Mouse (Mus musculus) heart, embryonic 14.5 days (tissue): ENCODE data around the gene Clp1. TPM values are rescaled to one million over a fixed set of nuclear protein-coding genes. Genes with fewer than 3 reads are reported as not detected.

Experiments
- ATAC-seq: fragments of 200-750 bp; cut with Nextera tagmentation; 2 replicates; pipeline ENCODE4 v1.8.0; 2017; ENCODE audit warnings: low read depth, moderate TSS enrichment; ENCODE audit not compliant: insufficient number of reproducible peaks, insufficient read depth, low FRiP score
- H3K27ac ChIP-seq, 2 experiments: fragments of 200-500 bp in 1 of 2; fragments of 300-500 bp in 1 of 2; sonication (generic) in 1 of 2; replicated peaks in 1 of 2; 2 replicates each; pipeline ENCODE4 v1.5.1; 2012 to 2014; ENCODE audit warnings: low read depth in 2 of 2, low read length in 2 of 2, control low read depth in 1 of 2, mild to moderate bottlenecking in 1 of 2, mixed read lengths in 1 of 2; ENCODE audit not compliant: control insufficient read depth in 1 of 2, insufficient read depth in 1 of 2
- H3K27me3 ChIP-seq: fragments of 300-500 bp; sonication (generic); 2 replicates; pipeline ENCODE4 v1.6.1; 2014; ENCODE audit warnings: mild to moderate bottlenecking, low read length, control low read depth; ENCODE audit not compliant: control insufficient read depth, insufficient read depth
- H3K36me3 ChIP-seq: fragments of 300-500 bp; sonication (generic); 2 replicates; pipeline ENCODE4 v1.6.1; 2014; ENCODE audit warnings: mild to moderate bottlenecking, control low read depth, low read length, mixed read lengths; ENCODE audit not compliant: control insufficient read depth, insufficient read depth
- H3K4me1 ChIP-seq, 2 experiments: fragments of 200-500 bp in 1 of 2; fragments of 300-500 bp in 1 of 2; sonication (generic) in 1 of 2; 2 replicates each; pipeline ENCODE4 v1.6.1; 2012 to 2014; ENCODE audit warnings: low read length in 2 of 2, control low read depth in 1 of 2, mixed read lengths in 1 of 2; ENCODE audit not compliant: control insufficient read depth in 2 of 2, insufficient read depth in 2 of 2
- H3K4me2 ChIP-seq: fragments of 300-500 bp; sonication (generic); 2 replicates; pipeline ENCODE4 v1.6.1; 2014; ENCODE audit warnings: mild to moderate bottlenecking, low read length
- H3K4me3 ChIP-seq, 2 experiments: fragments of 200-500 bp in 1 of 2; fragments of 300-500 bp in 1 of 2; sonication (generic) in 1 of 2; 2 replicates each; pipeline ENCODE4 v1.5.1; 2012 to 2014; ENCODE audit warnings: low read length in 2 of 2, mild to moderate bottlenecking in 2 of 2, control low read depth in 1 of 2, low read depth in 1 of 2, moderate library complexity in 1 of 2; ENCODE audit not compliant: control insufficient read depth in 1 of 2, insufficient read depth in 1 of 2
- H3K9ac ChIP-seq: fragments of 300-500 bp; sonication (generic); 2 replicates; pipeline ENCODE4 v1.6.1; 2014; ENCODE audit warnings: mild to moderate bottlenecking, low read length
- H3K9me3 ChIP-seq: fragments of 300-500 bp; sonication (generic); 2 replicates; pipeline ENCODE4 v1.6.1; 2016; ENCODE audit warnings: low read length, control low read depth; ENCODE audit not compliant: control insufficient read depth
- WGBS: fragments of 180-500 bp; shearing (Covaris S2); extraction: QIAGEN DNeasy Blood & Tissue Kit; methylation state at CpG from one replicate; pipeline ENCODE4 v1.1.7; 2014; 5-methylcytosine and 5-hydroxymethylcytosine counted together
- polyA plus RNA-seq: library from polyadenylated mRNA; unstranded; fragments of >200 nt; fragmentation: Nextera tagmentation; extraction: Ambion mirVana; gene quantifications from 2 replicates; pipeline ENCODE4 v1.2.1, GENCODE M21; 2014

The Clp1 gene
- polyA plus RNA-seq, 1 experiment from 2014 or later: 16.9 TPM

DNA sequence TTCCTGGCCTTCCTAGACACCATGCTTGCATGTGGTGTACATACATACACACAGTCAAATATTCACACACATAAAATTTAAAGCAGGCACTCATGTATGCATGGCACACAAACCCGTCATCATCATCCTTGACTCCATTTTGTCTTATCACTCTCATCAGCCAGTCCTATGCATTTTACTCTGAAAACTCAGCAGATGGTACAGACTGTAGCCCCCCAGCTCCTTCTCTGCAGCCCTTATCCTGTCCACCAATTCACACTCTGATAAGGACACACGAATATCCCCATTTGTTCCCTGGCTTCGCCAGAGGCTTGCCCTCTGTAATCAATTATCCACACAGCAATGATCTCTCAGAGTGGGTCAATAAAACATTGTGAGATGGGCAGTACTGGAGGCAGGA, 6.0 kb downstream of the Clp1 start:
- no peak overlapping the region for H3K4me2 ChIP-seq
- H3K9me3 ChIP-seq: no peaks in the 10 kb centered on the region
- ATAC-seq: no peak
- H3K27ac ChIP-seq: no peak overlapping the region
- WGBS: 62% methylated on average over 3 of the region's 3 CpGs
- H3K4me3 ChIP-seq: no peak overlapping the region
- H3K9ac ChIP-seq: no peak overlapping the region
- H3K27me3 ChIP-seq: no peaks in the 10 kb centered on the region
- H3K36me3 ChIP-seq: peaks cover 32% of the 10 kb centered on the region
- H3K4me1 ChIP-seq: peaks cover 0 to 12% of the 10 kb centered on the region in 2 experiments; a peak in 3 of 4 replicates

DNA sequence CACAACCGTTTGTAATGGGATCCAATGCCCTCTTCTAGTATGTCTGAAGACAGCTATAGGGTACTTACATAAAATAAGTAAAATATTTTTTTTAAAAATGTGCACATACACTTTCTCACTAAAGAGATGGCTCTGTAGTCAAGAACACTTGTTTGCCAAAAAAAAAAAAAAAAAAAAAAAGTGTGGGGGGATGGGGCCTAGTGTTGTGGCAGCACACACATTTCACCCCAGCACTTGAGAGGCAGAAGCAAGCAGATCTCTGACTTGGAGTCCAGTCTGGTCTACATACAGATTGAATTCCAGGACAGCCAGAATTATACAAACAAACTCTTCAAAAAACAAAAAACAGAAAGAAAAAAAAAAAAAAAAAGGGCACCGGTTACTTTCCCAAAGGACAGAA, 6.4 kb downstream of the Clp1 start:
- Histone ChIP-seq H3K4me3 (no peak overlapping the region), H3K9ac (no peak overlapping the region), H3K27me3 (no peaks in the 10 kb centered on the region), H3K36me3 (peaks cover 30% of the 10 kb centered on the region), H3K27ac (no peak overlapping the region), H3K9me3 (no peaks in the 10 kb centered on the region), H3K4me1 (peaks cover 0 to 7% of the 10 kb centered on the region in 2 experiments; a peak in 2 of 4 replicates), H3K4me2 (no peak overlapping the region)
- WGBS: 97% methylated on average over 2 of the region's 2 CpGs
- ATAC-seq: no peak

DNA sequence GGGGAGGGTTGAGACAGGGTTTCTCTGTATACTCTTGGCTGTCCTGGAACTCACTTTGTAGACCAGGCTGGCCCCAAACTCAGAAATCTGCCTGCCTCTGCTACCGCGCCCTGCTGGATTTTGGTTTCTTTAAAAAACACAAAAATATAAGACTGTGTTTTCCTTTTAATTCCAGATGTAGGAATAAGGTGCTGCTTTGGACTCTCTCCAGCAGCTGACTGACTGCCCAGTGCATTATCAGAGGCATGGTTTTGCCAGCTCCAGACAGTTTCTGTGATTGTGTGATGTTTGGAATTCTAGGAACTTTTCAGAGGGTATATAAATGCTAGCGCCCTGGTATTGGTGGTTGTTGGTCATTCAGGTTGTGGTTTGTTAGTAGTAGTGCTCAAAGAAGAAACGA, 9.8 kb downstream of the Clp1 start:
- Histone ChIP-seq H3K4me2 (no peak overlapping the region), H3K27ac (no peak overlapping the region), H3K4me3 (no peak overlapping the region), H3K36me3 (0 out of 2 replicates have a peak, but pooled peaks cover 2% of the 10 kb centered on the region), H3K9me3 (no peaks in the 10 kb centered on the region), H3K4me1 (peaks cover 0 to 15% of the 10 kb centered on the region in 2 experiments; a peak in 2 of 4 replicates), H3K9ac (no peak overlapping the region), H3K27me3 (no peaks in the 10 kb centered on the region)
- 86% methylated on average over 4 of the region's 4 CpGs for WGBS
- no peak for ATAC-seq

DNA sequence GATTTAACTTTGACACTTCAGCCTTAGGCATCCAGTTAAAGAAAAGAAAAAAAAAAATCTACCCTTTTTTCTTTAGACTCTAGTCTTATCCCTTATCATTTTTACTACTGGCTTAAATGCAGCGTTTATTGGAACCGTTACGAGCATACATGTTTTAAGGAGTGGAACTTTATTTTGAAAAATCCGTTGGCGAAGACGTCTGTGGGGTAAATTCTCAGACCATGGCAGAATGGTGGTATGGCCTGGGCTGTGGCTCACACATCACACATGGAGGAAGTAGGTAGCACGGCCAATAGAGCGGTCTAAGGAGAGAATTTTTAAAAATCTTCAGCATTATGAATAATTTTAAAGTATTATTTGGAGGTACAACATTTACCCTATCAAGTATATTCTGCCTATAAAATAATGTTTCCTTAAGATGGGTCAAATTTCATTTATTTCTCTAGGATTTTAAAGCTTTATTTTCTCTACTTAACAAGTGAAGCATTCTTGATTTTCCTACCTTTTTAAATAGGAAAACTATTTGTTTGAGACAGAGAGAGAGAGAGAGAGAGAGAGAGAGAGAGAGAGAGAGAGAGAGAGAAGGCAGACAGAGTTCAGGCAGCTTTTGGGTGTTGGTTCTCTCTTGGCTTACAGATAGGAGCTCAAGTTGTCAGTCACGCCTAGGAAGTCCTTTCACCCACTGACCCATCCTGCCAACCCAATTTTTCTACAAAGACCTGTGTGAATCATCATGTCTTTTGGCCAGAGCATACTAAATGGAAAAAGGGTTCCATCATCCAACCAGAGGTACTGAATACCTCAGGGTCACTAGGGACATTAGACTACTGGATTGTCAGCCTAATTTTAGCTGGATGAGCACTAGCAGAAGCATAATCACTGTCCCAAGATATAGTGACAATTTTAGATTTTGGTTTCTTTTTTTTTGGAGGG, 10.5 kb downstream of the Clp1 start:
- Histone ChIP-seq H3K36me3 (0 out of 2 replicates have a peak, but pooled peaks cover 5% of the 10 kb centered on the region), H3K9me3 (no peaks in the 10 kb centered on the region), H3K4me1 (peaks cover 0 to 15% of the 10 kb centered on the region in 2 experiments; a peak in 2 of 4 replicates), H3K9ac (peak overlapping the region; percentile 67), H3K27ac (peak overlapping the region; percentile 95 to 99), H3K4me3 (peak overlapping the region; percentile 76 to 94), H3K4me2 (peak overlapping the region; percentile 71), H3K27me3 (no peaks in the 10 kb centered on the region)
- WGBS: 27% methylated on average over 9 of the region's 9 CpGs
- no peak for ATAC-seq

DNA sequence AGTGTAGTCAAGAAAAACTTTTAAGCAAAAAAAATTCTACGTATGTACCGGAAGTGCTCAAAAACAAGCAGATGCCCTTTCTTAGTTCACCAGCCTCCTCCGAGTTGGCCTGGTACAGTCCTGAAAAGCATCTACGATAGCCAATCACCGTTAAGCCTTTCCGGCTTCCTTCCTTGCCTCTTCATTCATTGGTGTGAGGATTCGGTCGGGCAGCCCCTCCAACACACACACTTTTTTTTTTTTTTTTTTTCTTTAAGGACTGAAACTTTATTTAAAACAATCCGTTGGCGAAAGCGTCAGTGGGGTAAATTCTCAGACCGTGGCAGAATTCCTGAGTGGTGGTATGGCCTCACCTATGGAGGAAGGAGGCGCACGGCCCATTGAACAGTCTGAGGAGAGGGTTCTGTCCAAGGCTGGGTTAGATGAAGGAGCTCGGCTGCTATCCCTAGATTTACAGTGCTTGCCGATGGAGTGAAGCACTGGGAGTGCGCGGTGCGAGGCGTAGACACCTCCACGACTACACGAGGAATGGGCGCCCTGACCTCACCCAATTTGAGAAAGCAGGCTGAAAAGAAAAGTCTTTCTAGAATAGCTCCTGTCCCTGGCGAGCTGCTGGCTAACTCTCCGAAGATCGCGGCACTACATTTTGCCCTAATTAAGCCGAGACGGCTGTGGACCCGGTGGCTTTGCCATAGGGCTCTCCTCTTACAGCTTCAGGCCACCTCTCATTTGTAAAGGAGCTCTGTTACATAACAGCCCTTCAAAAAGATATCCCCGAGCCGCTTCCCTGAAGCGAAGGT, 11.4 kb downstream of the Clp1 start:
- Histone ChIP-seq H3K4me3 (peak overlapping the region; percentile 76 to 94), H3K4me1 (peaks cover 0 to 15% of the 10 kb centered on the region in 2 experiments; a peak in 2 of 4 replicates), H3K9ac (peak overlapping the region; percentile 98), H3K36me3 (peaks cover 11% of the 10 kb centered on the region), H3K27me3 (no peaks in the 10 kb centered on the region), H3K9me3 (no peaks in the 10 kb centered on the region), H3K4me2 (peak overlapping the region; percentile 71), H3K27ac (peak overlapping the region; percentile 98 to 99)
- under 1% methylated on average over 33 of the region's 33 CpGs for WGBS
- peak; percentile 90 for ATAC-seq

DNA sequence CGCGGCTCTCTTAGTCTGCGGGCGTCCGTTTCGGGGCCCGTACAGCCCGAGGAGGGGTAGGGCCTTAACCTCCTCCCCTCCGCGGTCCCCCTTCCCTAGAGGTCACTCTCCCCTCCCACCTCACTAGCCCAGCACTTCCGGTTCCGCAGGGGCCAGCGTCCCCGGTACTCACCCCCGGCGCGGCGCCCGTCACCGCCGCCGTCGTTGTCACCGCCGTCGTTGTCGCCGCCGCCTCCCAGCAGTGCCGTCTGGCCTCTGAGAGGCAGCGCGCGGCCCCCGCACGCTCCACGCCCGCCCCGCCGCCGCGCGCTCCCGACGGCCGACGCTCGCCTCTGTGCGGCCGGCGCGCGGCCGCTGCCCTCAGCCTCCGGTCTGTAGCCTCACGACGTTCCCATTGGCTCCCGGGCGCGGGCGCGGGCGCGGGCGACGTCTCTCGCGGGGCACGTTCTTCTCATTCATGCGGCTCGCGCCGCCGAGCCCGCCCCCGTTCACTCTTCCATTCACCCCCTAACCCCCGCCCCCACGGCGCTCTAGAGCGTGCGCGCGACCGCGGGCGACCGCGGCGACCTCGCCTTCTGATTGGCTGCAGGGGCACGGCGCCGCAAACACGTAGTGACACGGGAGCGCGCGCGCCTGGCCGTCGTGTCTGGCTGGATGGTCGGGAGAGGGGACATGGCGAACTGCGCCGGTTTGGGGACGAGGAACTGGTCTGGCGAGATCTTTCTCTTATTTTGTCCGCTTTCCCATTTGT, 12.2 kb downstream of the Clp1 start, which contains the start of gene Zdhhc5:
TSS of gene Zdhhc5 (minus strand) at position 370 of the 751 bp plus-strand sequence.
- H3K9ac ChIP-seq: peak within 1 kb of the TSS; percentile 98
- no peaks in the 10 kb centered on the region for H3K27me3 ChIP-seq
- no peaks in the 10 kb centered on the region for H3K9me3 ChIP-seq
- H3K4me3 ChIP-seq: peak within 1 kb of the TSS; percentile 92 to 94
- H3K4me2 ChIP-seq: peak within 1 kb of the TSS; percentile 79
- peak within 1 kb of the TSS; percentile 98 to 99 for H3K27ac ChIP-seq
- under 1% methylated on average over 105 of the region's 107 CpGs for WGBS
- ATAC-seq: peak; percentile 95
- peaks cover 0 to 15% of the 10 kb centered on the region in 2 experiments; a peak in 2 of 4 replicates for H3K4me1 ChIP-seq
- peaks cover 18% of the 10 kb centered on the region for H3K36me3 ChIP-seq

DNA sequence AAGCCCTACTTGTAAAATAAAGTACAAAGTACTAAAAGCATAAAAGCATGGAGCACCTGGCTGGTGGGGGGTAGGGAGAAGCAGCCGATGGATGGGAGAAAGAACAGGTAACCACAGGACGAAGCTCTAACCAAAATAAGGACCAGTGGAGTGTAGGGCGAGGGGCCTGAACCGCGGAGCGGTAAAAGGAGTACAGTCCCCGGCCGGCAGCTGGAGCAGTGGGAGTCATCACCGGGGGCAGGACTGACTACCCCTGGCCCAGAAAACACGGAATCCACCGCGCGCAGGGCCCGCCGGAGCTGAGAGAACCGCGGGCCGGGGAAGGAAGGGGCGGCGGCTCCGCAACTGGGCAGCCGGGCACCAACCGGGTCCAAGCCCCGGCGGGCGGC, 12.7 kb downstream of the Clp1 start:
- ATAC-seq: no peak
- Histone ChIP-seq H3K36me3 (peaks cover 24% of the 10 kb centered on the region), H3K27me3 (no peaks in the 10 kb centered on the region), H3K4me1 (peaks cover 0 to 15% of the 10 kb centered on the region in 2 experiments; a peak in 2 of 4 replicates), H3K9ac (peak overlapping the region; percentile 98), H3K4me2 (peak overlapping the region; percentile 79), H3K4me3 (peak overlapping the region; percentile 92 to 94), H3K9me3 (no peaks in the 10 kb centered on the region), H3K27ac (peak overlapping the region; percentile 98 to 99)
- under 1% methylated on average over 26 of the region's 26 CpGs for WGBS
